Mouse (Mus musculus) left cerebral cortex, adult 8-10 months (tissue): Measurements from ENCODE around the gene Tgfbr2. TPM values are rescaled to one million over a fixed set of nuclear protein-coding genes. Genes with fewer than 3 reads are reported as not detected.
"Not testable (repeated sequence)": the region's sequence is repeated elsewhere in the genome, so short reads cannot be mapped to it uniquely, and the experiment has no call there.

ENCODE experiments used
- DNase-seq, 2 experiments: peaks; one replicate each; pipeline ENCODE4 v3.0.0; 2022; ENCODE audit warnings: low spot score in 2 of 2
- total RNA-seq, 4 experiments: library from RNA; stranded (reverse); gene quantifications; 2 replicates each; pipeline ENCODE4 v1.2.4; 2022

Gene Tgfbr2
- total RNA-seq, 4 experiments from 2014 or later, result 13.8 to 28.6 (median 20.0) TPM

DNA sequence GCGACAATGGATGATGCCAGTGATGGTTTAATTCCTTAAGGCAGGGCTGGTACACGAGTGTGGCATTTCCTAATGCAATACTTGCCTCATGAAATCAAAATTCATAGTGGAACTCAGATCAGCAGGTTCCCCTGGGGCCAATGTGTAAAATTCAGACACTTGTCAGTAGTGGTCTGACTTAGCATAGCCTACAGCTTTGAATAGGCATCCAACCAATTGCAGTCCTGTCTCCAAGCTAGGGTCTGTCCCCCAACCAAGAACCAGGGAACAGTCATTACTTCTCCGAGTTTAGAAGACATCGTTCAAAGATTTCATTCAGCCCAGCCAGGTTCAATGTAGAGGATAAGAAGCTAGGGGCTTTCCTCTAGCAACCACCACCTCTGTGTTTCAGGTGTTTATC lies 93.4 kb downstream of the Tgfbr2 start:
- no peak for DNase-seq

DNA sequence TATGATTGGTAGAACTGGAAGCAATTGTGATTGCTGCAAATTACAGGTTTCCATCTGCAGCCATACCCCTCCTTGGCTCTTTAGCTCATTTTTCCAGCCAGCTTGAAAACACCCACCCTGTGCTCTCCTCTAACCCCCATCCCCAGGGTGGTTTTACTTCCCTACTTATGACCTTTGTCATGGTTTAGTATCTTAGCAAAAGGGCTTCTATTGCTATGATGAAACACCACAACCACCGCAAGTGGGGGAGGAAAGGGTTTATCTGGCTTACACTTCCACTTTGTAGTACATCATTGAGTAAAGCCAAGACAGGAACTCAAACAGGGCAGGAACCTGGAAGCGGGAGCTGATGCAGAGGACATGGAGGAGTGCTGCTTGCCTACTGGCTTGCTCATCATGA lies 97.7 kb downstream of the Tgfbr2 start:
- DNase-seq, result no peak

DNA sequence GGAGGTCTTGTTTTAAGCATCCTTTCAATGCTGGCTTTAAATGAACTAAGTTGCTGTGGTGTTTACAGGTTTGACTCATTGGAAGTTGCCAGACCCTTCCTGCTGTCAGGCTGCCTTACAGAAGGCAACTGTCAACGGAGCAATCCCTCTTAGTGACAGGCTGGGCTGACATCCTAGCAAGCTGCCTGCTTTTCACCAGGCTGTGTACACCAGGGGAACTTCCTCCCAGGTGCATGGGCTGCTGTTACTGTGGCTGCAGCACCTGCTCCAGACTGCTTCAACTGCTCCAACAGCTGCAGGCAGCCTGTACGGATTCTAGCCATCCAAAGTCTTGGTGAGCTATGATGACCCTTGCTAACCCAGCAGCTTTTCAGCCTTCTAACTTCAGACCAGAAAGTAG lies 98.2 kb downstream of the Tgfbr2 start:
- DNase-seq, result no peak

DNA sequence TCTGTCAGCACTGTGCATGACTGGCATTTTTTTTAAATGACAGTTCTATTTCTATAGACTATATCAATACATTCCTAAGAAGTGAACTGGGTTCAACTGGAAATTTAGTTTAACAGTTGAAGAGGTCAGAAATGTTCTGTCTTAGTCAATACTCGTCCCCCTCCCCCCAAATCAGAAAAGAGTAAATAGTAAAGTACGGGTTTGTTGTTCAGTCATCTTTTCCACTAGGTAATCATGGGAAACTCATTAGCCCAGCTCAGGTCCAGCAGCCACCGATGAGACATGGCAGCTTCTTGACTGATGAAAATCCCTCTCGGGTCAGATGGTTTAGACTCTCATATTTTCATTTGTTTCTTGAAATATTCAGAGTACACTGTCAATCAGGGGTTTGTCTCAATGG lies 99.0 kb downstream of the Tgfbr2 start:
- DNase-seq, result no peak

DNA sequence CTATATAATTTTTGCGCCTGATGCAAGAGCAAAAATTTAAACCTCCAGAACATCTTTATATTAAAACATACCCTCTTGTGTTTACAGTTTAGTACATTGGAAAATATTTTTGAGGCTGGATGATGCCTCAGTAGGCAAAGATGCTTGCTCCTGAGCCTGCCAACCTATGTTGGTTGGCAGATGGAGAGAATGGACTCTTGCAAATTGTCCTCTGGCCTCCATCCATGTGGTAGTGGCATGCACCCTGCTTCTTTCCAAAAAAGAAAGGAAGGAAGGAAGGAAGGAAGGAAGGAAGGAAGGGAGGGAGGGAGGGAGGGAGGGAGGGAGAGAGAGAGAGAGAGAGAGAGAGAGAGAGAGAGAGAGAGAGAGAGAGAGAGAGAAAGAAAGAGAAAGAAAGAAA lies 103.6 kb downstream of the Tgfbr2 start:
- not testable (repeated sequence) for DNase-seq

DNA sequence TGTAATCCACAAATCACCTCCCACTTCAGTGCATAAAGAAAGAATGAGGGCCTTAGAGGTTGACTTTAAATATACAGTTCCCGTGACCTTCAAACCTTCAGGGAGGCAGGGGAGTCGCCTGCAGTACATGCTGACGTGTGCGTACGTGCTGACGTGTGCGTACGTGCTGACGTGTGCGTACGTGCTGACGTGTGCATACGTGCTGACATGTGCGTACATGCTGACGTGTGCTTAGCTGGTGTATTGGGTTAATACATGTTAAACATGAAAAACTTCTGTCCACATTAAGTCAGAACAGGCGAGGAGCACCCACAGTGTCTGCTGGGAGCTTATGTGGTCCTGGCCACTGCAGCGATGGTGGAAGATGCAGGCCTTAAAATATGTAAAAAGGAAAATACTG lies 110.4 kb downstream of the Tgfbr2 start:
- no peak for DNase-seq

DNA sequence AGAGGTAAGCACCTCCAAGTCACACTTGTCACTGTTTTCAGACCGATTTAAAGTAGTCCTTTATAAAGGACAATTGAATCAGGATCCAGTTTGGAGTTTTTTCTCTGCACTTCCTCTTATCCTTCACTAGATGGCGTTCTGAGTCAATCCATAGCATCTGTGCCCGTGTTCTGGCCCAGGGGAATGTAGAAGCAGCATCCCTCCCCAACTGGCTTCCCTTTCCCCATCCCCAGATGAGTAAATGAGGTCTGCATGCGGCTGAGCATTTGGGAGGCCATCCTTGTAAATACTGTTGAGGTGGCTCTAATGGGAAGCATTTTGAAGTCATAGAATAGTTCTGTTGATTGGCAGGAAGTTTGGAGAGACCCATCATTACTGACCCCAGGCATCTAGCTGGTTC lies 114.5 kb downstream of the Tgfbr2 start:
- DNase-seq, result no peak

DNA sequence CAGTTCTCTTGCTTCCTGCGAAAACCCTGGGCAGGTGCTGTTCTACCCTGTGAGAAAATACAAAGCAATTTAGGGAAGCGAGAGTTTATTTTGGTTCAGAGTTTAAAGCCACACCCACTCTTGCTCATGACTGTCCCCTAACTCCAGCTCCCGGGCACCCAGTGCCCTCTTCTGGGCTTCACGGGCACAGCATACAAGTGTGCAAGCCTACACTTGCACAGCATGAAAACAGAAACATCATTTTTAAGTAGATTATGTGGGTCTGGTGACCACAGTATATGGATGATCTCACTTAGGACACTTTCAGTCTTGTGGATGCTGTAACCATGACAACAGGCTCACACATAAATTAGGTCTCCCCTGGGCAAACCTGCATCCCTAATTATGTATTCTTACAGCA lies 116.0 kb downstream of the Tgfbr2 start:
- no peak for DNase-seq

DNA sequence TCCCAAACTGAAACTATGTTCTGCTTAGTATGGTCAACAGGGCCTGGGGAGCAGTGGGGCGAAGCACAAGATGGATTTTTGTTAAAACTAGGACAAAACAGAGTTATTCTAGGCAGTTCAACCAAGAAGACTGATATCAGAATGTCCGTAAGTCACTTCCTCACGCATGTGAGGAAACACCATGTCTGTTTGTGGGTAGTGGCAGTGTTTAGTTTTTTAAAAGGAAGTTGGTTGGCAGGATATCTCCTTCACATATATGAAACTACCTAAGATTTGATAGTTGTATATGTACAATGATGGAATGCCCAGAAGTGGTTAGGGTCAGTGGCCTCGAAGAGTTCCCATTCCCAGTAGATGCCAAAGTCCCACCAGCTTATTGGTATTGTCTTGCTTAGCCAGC lies 116.7 kb downstream of the Tgfbr2 start:
- DNase-seq, result no peak

DNA sequence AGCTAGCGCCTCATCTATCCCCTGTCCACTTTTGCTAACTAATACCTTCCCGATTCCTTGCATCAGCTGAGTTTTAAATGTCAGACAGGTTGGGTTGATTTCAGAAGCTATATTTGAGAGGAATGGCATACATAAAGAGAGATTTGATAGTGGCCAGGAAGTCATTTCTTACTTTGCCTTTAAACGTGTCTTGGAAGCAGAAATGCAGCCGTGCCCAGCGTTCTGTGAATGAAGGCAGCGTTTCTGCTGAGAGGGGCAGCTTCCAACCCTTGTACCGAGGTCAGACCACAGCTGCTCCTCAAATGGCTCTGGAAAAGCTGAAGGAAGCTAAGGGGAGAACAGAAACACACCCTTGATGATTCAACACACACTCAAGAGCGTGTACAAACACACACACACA lies 121.2 kb downstream of the Tgfbr2 start:
- DNase-seq, result no peak

DNA sequence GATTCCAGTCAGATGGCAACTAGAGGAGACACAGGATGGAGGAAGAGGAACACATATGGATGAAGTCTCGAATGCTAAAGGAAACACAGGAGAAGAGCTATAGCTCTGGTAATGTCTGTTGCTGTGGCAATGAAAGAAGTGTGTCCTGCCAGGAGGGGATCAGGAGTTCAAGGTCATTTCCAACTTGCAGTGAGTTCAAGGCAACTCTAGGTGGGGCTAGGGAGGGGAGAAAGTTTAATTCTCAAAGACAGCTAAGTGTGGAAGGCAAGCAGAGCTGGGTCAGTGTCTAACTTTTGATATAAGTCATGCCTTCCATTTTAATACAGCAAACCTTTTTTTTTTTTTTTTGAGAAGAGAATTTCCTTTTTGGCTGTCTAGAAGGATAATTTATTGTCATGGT lies 125.2 kb downstream of the Tgfbr2 start:
- no peak for DNase-seq

DNA sequence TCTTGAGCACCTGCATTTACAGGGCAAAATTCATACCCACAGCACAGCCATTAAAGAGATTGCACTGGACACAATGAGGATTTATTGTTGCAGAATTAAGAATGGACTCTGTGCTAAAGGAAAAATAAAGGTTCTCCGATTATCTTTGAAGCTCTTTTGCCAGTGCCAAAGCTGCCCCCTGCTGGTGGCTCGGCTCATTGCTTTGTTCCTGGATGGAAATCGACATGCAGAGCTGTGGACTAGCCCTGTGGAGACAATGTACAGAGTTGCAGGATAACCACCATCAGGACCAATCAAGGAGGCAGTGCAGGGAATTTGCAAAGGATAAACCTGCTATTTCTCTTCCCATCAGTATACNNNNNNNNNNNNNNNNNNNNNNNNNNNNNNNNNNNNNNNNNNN lies 133.4 kb downstream of the Tgfbr2 start:
- peak; percentile 71 to 97 for DNase-seq

DNA sequence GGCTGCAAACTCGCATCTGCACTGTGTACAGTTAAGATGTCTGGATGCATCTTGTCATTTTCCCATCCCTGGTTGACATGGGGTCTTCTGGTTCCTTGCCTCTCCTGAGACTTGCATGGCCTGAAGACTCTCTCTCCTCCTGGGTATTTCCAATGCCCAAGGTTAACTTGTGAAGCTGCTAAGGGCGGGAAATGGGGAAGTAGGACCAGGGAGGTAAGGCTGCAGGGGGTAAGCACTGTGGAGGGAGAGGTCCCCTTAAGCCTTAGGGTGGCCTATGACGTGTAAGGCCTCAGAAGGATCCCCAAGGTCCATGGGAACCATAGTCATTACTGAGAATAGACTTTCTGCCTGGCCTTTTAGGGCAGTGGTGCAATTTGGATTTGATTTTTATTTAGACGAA lies 133.8 kb downstream of the Tgfbr2 start:
- no peak for DNase-seq

DNA sequence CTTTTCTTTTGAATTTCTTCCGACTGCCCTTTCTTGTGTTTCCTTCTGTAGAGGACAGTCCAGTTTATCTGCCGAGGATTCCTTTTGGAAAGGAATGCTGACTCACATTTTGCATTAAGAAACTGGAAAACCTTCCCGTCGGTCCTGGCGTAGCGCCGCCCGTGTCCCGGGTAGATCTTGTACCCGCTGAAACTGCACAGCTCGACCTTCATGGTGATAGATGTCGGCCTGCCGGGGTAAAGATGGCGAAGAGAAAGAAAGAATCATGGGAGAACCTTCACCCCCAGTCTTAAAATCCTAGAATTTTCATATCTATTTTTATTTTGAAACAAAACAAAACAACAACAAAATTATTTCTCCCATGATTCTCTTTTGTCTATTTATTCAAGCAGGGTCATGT lies 134.3 kb downstream of the Tgfbr2 start:
- DNase-seq, result not testable (repeated sequence)

DNA sequence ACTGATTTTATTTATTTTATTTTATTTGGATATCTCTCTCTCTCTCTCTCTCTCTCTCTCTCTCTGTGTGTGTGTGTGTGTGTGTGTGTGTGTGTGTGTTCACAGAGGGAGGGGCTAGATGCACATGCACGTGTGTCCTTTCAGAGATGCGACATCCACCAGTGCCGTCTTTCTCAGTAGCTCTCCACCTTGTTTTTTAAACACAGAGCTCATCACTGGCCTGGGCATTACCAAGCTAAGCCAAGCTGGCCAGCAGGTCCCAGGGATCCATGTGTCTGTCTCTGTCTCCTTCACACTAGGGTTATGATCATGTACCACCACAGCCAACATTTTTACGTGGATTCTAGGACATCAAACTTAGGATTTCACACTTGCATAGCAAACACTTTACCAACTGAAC lies 135.2 kb downstream of the Tgfbr2 start:
- no peak for DNase-seq

DNA sequence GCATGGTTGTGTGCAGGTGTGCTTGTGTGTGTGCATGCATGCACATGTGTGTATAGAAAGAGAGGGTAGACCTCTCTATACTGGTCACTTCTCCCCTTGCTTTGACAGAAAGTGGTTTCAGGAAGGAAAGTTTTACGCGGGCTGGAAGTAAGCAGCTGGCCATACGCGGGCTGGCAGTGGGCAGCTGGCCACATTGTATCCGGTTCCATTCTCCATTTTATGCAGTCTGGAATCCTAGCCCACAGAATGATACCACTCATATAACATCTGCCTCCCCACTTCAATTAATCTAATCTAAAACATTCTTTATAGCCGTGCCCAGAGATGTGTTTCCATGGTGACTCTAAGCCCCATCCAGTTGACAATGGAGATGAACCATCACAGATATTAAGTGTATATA lies 136.9 kb downstream of the Tgfbr2 start:
- no peak for DNase-seq
